Mouse (Mus musculus): ENCODE results near the gene Zwilch. TPM values are rescaled to one million over a fixed set of nuclear protein-coding genes. Genes with fewer than 3 reads are reported as not detected.
"Not testable (repeated sequence)": the region's sequence is repeated elsewhere in the genome, so short reads cannot be mapped to it uniquely, and the experiment has no call there.

The Zwilch gene
- total RNA-seq, 2 experiments from 2014 or later = 0.43 to 0.62 TPM

- DNase-seq (ENCODE audit: low spot score) = not testable (repeated sequence)
Observed at GRCm38 (mm10) chr9:64183295-64183694, 10.4 kb upstream of the Zwilch start.

DNA sequence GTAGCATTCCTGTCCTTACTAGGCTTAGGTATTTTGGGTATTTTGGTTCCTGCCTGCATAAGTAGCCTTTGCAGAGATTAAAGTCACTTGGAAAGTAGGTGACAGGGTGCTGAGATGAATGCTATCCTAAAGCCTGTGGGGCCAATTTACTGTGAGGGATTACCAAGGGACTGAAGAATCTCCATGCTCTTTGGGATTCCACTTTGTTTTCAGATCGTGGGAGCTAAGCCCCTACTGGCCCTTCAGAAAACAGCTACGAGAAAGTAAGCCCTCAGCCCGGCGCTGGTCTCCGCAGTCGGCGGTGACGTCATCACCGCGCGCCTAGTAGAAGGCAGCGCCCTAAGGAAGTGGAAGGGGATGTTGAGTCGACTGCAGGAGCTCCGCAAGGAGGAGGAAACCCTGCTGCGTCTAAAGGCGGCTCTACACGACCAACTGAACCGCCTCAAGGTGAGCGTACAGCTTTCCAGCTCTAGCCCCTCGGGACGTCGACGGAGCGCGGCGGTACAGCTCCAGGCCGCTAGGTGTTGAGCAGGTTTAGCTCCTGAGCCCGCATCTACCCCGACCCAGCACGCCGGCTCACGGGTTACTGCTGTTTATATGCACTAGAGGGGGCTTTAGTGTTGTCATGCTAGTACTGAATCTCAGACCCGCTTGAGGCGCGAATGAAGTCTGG is 6.2 kb upstream of the Zwilch start, which contains the start of gene Snapc5:
Snapc5 (plus strand) TSS at position 301 of the 673 bp plus-strand sequence.
- DNase-seq (ENCODE audit: low spot score) = peak; percentile 85

DNA sequence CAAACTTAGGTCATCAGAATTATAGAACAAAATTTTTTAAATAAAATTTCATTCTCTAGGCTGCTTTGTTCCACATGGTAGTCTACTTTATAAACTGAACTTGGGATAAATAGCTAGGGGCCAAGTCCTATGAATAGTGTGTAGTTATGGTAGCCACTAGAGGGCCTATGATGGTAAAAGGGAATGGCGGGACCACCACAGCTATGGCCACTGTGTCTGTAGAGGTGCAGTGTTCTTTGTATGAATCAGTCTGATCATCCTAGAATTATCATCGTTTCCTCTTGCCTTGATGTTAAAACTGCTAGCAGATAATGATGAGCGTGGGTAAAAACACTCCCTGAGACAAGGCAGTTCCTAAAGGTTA is 5.7 kb upstream of the Zwilch start:
- no peak for DNase-seq (ENCODE audit: low spot score)

- DNase-seq (ENCODE audit: low spot score) = no peak
Observed at GRCm38 (mm10) chr9:64175378-64175777, 2.5 kb upstream of the Zwilch start.

DNA sequence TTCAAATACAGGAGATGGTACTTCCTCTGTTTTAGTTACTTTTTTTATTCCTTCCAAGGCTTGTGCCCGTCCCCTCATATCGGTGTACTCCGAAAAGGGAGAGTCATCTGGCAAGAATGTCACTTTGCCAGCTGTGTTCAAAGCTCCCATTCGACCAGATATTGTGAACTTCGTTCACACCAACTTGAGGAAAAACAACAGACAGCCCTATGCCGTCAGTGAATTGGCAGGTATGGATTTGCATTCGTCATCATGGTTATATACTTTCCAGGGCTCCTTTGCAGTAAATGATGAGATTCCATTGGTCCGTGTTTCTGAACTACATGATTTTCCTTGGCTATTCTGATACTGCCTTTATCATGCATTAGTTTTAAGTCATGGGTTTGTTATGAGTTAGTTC is 1.9 kb upstream of the Zwilch start:
- no peak for DNase-seq (ENCODE audit: low spot score)

DNA sequence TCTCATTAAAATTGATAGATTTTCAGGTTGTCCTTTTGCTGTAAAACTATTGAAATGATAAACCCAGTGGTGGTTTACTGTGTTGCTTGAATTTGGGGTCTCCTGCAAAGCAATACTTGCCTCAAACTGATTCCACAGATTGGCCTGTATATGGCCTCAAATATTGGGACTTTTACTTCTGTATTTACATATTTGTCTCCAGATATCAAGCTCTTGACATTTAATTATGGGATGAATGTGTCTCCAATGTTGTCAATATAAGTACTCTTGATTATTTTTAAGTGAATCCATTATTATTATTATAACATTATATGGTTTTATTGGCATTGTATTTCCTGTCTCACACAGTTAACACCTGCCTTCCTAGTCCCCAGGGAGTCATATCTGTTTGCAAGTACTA is 1.4 kb upstream of the Zwilch start:
- DNase-seq (ENCODE audit: low spot score) = no peak

DNA sequence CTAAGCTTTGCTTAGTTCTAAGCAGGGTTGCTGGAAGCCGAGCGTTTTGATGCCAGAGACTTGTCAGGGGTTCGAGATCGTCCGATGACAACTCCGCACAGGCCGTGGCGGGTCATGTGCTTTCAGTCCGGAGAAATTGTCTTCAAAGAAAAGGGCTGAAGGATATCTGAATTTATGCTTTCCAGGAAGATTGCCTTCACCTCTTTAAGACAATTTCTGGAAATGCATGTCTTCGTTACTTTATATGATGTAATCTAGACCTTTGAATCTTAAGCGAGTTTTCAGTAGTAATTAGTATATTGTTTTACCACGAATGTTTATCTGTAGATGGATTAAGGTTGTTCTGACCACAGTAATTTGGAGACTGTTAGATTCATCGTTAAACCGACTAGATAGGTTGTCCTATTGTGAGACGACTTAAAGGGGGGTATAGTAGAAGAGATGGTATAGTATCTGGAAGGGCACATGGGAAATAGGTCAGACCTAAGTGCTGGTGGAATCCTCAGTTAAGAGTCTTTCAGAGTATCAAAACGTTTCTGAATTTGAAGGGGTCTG is 839 bp upstream of the Zwilch start:
- no peak for DNase-seq (ENCODE audit: low spot score)

DNA sequence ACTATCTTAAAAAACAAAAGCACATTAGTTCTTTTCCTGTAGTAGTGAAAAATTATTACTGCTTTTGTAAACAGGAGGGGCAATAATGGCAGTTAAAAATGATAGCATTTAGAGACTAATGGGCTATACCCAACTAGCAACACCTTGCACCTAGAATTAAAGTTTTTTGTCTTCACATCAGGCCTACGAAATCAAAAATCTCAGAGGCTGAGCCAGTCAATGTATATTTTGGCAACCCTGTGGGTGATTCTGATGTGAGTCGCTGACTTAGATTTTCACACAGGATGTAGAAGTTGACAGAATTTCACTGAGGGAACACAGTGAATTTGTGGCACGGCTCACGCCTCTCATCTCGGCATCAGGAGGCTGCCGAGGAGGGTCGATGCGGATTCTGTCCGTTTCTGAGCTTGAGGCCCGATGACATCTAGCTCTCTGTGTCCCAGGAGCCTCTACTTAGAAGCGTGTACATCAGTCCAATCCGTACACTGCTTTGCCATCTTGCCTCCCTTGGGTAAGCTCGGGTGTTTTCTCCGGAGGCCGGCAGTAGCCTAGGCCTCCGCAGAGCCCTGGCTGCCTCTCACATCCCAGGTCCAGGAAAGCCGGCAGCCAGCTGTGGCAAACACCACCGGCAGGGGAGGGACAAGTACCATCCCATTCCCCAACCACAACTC is 624 bp downstream of the Zwilch start:
- no peak for DNase-seq (ENCODE audit: low spot score)

GRCm38 (mm10) chr9:64169967-64170366 is 2.9 kb downstream of the Zwilch start:
- DNase-seq (ENCODE audit: low spot score) = not testable (repeated sequence)

DNA sequence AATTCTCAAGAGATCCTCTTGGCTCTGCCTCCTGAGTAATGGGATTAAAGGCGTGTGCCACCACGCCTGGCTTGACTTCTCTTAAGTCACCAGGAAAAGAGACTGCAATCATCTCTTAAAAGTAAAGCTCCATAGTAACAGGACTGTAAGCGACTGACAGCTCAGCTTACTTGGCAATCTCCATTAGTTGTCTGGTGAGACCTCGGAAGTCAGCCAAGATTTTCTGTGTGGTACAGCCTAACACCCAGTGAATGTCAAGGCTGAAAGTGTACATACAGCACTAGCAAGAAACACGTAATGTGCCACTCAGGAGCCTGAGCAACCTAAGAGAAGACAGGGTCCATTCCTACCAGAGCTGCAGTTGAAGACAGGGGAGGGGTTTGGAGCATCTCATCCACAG is 12.4 kb downstream of the Zwilch start:
- DNase-seq (ENCODE audit: low spot score) = no peak

GRCm38 (mm10) chr9:64156641-64157040 is 16.3 kb downstream of the Zwilch start:
- no peak for DNase-seq (ENCODE audit: low spot score)

DNA sequence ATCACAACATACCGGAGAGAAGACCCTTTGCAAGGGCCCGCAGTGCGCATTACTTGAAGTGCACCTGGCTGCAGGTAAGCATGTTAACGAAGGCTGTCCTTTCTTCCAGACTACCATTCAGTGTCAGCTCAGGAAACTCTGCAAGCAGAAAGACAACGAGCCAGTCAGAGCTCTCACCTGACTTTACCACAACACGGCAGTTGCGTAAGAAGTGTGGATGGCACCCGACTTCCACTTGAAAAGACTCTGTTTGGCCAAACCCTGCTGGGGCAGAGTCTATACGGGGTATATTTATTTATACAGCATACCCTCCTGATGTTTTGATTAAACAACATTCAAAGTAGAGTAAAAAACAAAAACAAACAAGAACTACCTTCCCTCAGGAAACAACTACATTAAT is 33.0 kb downstream of the Zwilch start:
- DNase-seq (ENCODE audit: low spot score) = no peak

- peak; percentile 32 for DNase-seq (ENCODE audit: low spot score)
Observed at GRCm38 (mm10) chr9:64138896-64139295, 34.0 kb downstream of the Zwilch start.

DNA sequence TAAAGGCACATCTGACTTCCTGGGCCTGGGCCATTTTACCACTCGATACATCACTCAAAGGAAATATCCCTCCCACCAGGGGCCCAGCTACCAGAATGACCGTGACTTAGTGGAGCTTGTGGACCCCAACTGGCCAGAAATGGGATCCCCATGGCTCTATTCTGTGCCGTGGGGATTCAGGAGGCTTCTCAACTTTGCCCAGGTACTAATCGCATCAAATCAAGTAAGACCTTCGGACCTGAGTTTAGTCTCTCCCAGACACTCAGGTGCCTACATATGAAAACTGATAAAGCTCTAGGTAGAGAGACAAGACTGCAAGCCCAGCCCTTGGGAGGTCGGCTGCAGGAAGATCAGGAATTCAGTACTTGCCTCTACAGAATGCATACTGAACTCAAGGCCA is 41.3 kb downstream of the Zwilch start:
- DNase-seq (ENCODE audit: low spot score) = no peak

GRCm38 (mm10) chr9:64126121-64126520 is 46.8 kb downstream of the Zwilch start:
- no peak for DNase-seq (ENCODE audit: low spot score)

- DNase-seq (ENCODE audit: low spot score) = peak; percentile 74
Observed at GRCm38 (mm10) chr9:64125307-64125706, 47.6 kb downstream of the Zwilch start.

GRCm38 (mm10) chr9:64124846-64125245 is 48.1 kb downstream of the Zwilch start:
- DNase-seq (ENCODE audit: low spot score) = not testable (repeated sequence)

GRCm38 (mm10) chr9:64122601-64123000 is 50.3 kb downstream of the Zwilch start:
- no peak for DNase-seq (ENCODE audit: low spot score)

GRCm38 (mm10) chr9:64120584-64121277 is 52.2 kb downstream of the Zwilch start:
- DNase-seq (ENCODE audit: low spot score) = peak; percentile 39

DNA sequence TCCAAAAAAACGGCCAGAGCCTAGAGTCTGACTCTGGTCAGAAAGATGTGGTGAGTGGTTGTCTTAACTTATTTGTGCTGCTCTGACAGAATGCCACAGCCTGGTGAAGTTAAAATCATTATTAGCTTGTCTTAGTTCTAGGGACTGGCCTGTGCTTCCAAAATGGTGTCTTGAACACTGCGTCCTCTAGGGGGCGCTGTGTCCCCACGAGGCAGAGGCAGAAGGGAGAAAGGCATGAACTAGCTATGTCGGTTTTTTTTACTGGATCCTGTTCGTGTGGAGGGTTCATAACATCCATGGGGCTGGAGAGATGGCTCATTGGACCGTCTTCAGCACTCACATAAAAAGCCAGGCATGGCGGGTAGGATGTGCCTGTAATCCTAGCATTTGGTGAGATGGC is 53.0 kb downstream of the Zwilch start:
- peak; percentile 48 for DNase-seq (ENCODE audit: low spot score)

- no peak for DNase-seq (ENCODE audit: low spot score)
Observed at GRCm38 (mm10) chr9:64116876-64117275, 56.0 kb downstream of the Zwilch start, which contains the start of gene Lctl. Gene Lctl, plus strand, starts transcription at chr9:64117147.

- no peak for DNase-seq (ENCODE audit: low spot score)
Observed at GRCm38 (mm10) chr9:64115756-64116155, 57.1 kb downstream of the Zwilch start.
